Mouse (Mus musculus) bone marrow macrophage, adult 2 months (primary cell): Measurements from ENCODE around the gene Edc4.

Source experiments
- CTCF ChIP-seq: IDR thresholded peaks from 2 replicates; pipeline ENCODE4 v1.5.1; 2012; ENCODE audit warnings: low read depth, mild to moderate bottlenecking, low read length, moderate library complexity
- POLR2A ChIP-seq: IDR thresholded peaks from 2 replicates; pipeline ENCODE4 v1.6.1; 2012; ENCODE audit warnings: mild to moderate bottlenecking, low read depth, low read length, borderline replicate concordance

DNA sequence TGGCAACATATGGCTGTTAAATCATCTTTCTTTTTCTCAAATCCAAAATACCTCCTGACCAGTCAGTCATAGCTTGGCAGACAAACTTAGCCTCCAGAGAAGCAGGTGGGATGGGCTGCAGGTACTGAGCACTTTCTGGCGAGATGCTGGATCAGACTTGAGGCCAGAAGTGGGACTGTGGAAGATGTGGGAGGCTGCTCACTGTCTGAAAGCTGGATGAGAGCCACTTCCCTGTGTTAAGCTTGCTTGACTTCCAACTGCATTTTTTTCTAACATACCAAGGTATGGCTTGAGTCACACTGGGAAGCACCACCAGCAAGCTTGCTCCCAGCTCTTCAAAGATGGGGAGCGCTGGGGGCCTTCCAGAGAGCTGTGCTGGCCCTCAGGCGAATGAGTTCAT, 44.4 kb downstream of the Edc4 start:
- TF ChIP-seq POLR2A (no peak), CTCF (no peak)
